Mouse (Mus musculus) bone marrow macrophage, adult 2 months (primary cell): ENCODE results near the gene Trim29. TPM values are rescaled to one million over a fixed set of nuclear protein-coding genes. Genes with fewer than 3 reads are reported as not detected.

Experiments used
- H3K27ac ChIP-seq: 2 replicates; pipeline ENCODE4 v1.5.1; 2012; ENCODE audit warnings: low read depth, low read length; ENCODE audit not compliant: insufficient read depth
- H3K4me1 ChIP-seq: 2 replicates; pipeline ENCODE4 v1.6.1; 2012; ENCODE audit warnings: low read length; ENCODE audit not compliant: control insufficient read depth, insufficient read depth
- H3K4me3 ChIP-seq: 2 replicates; pipeline ENCODE4 v1.5.1; 2012; ENCODE audit warnings: mild to moderate bottlenecking, low read length, moderate library complexity; ENCODE audit not compliant: insufficient read depth
- CTCF ChIP-seq: IDR thresholded peaks from 2 replicates; pipeline ENCODE4 v1.5.1; 2012; ENCODE audit warnings: low read depth, mild to moderate bottlenecking, low read length, moderate library complexity
- POLR2A ChIP-seq: IDR thresholded peaks from 2 replicates; pipeline ENCODE4 v1.6.1; 2012; ENCODE audit warnings: mild to moderate bottlenecking, low read depth, low read length, borderline replicate concordance
- polyA plus RNA-seq: library from polyadenylated mRNA; stranded (reverse); fragments of >200 nt; gene quantifications from 2 replicates; pipeline ENCODE4 v1.2.4, GENCODE M21; 2012; ENCODE audit not compliant: missing spikeins, insufficient read depth, insufficient read length

Gene Trim29
- polyA plus RNA-seq, 1 experiment = not detected

- H3K4me1 ChIP-seq = peaks cover 32% of the 10 kb centered on the region
- H3K4me3 ChIP-seq = no peak overlapping the region
- TF ChIP-seq CTCF = peak; percentile 79
- TF ChIP-seq POLR2A = no peak
- no peak overlapping the region for H3K27ac ChIP-seq
These were observed 16.8 kb downstream of the Trim29 start for GRCm38 (mm10) chr9:43327182-43328129.

DNA sequence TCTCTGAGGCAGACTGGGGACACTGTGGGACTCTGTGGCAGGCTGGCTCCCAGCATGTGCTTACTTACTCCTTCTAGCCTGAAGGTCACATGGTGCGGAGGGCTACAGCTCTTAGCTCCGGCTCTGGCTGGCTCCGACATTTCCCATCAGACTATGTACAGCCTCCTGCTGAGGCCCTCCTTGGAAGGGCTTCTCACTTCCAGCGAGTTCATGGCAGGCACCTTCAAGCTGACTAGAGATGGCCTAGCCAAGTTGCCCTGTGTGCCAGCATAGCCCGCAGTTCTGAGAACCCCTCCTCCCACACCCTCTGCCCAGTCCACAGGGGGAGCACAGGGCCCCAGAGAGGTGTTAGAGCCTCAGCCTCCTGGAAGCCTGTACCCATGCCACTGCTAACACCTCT lies 19.8 kb downstream of the Trim29 start:
- H3K4me3 ChIP-seq = no peak overlapping the region
- TF ChIP-seq CTCF (no peak), POLR2A (no peak)
- peaks cover 26% of the 10 kb centered on the region for H3K4me1 ChIP-seq
- no peak overlapping the region for H3K27ac ChIP-seq

DNA sequence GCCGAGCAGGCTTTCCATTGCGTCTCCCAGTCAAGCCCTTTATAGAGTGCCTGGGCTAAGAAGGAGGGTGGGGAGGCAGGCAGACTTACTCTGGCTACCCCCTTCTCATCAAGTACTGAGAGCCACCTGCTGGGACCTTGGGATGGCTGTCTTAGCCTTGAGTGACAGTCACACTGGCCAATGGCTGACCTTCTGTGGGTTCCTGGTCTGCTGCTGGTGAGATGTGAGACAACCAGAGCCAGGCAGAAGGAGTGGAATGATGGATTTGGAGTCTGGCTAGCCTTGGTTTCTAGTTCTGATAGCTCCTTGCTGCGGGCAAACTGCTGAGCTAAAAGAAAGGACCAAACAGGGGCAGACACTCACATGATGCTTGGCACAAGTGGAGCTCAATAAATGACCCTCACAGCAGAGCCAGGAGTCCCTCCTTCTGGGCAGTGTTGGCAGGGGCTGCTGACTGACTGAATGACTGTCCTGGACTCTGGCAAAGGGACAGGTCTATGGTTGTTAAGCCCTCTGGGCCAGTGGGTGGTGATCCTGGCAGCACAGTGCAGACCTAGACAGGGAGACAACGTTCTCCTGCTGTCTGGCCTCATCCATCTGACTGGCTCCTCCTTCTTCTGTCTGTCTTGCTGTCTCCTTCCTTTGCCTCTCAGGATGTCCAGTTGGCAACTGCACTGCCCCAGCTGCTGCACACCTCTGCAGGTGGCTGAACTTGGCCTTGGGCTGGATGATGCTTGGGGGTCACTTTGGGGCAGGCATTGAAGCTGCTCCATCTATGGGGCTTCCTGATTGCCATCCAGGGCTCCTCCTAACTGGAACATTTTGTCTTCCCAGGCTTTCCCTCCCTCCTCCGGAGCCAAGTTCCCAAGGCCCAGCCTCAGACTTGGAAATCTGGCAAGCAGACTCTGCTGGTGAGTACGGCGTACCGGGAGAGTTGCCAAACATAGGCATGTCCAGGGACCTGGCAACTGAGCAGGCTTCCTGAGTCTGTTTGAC lies 21.1 kb downstream of the Trim29 start:
- TF ChIP-seq CTCF = no peak
- no peak overlapping the region for H3K27ac ChIP-seq
- no peak overlapping the region for H3K4me3 ChIP-seq
- peaks cover 13% of the 10 kb centered on the region for H3K4me1 ChIP-seq

- Histone ChIP-seq H3K4me3 (no peak overlapping the region), H3K27ac (no peak overlapping the region), H3K4me1 (no peaks in the 10 kb centered on the region; the same call in 1 of the 2 replicates)
- TF ChIP-seq POLR2A (no peak), CTCF (no peak)
These were observed 23.8 kb downstream of the Trim29 start for GRCm38 (mm10) chr9:43334476-43334875.

DNA sequence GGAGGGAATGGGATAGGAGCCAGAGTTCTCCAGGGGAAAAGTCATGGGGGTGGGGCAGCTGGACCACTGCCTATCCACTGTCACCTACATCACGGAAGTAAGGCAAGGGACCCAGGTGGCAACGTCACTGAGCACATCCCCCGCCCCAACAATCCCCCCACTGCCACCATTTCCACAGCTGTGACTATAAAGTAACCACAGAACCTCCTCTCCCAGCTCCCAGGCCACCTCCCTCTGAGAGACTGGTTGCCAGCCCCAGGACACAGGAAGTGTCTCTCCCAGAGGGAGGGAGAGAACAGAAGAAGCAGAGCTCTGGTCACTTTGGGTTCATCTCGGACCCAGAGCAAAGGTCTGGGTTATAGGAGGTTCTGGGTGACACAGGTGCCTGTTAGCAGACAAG lies 27.0 kb downstream of the Trim29 start:
- Histone ChIP-seq H3K4me1 (no peaks in the 10 kb centered on the region), H3K27ac (no peak overlapping the region), H3K4me3 (no peak overlapping the region)
- no peak for TF ChIP-seq CTCF
- TF ChIP-seq POLR2A = no peak

- TF ChIP-seq CTCF (no peak), POLR2A (no peak)
- Histone ChIP-seq H3K4me1 (no peaks in the 10 kb centered on the region), H3K27ac (no peak overlapping the region), H3K4me3 (no peak overlapping the region)
These were observed 27.4 kb downstream of the Trim29 start for GRCm38 (mm10) chr9:43338067-43338466.

GRCm38 (mm10) chr9:43339614-43340020 lies 29.0 kb downstream of the Trim29 start:
- TF ChIP-seq POLR2A (no peak), CTCF (peak; percentile 83)
- no peak overlapping the region for H3K27ac ChIP-seq

DNA sequence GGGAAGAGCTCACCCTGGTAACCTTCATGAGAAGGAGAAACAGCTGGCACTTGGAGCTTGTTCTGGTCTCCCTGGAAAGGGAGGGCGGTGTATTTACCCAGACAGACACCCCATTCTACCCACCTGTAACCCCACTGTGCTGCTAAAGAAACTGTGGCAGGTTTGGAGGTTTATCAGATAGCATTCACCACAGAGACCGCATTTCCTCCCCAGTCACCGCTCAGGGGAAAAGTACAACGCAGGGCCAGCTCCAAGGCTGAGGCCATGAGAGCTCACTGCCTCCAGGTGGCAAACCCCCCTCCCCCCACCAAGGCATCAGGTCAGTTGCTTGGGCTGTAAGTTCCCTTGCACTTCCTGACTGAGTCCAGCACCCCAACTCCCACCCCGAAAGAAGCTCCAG lies 39.4 kb downstream of the Trim29 start:
- no peak overlapping the region for H3K27ac ChIP-seq
- H3K4me3 ChIP-seq = no peak overlapping the region
- TF ChIP-seq POLR2A (no peak), CTCF (no peak)
- H3K4me1 ChIP-seq = peaks cover 11% of the 10 kb centered on the region

More at GRCm38 (mm10) chr9:43339614-43340020, 29.0 kb downstream of the Trim29 start:
- Histone ChIP-seq H3K4me1 (no peaks in the 10 kb centered on the region), H3K4me3 (no peak overlapping the region)

- Histone ChIP-seq H3K4me3 (no peak overlapping the region), H3K27ac (no peak overlapping the region)
- TF ChIP-seq CTCF = no peak
- no peak for TF ChIP-seq POLR2A
These were observed 40.4 kb downstream of the Trim29 start for GRCm38 (mm10) chr9:43351015-43351414.

More at GRCm38 (mm10) chr9:43351015-43351414, 40.4 kb downstream of the Trim29 start:
- peaks cover 16% of the 10 kb centered on the region for H3K4me1 ChIP-seq
